Mouse (Mus musculus) cerebellum, postnatal 10 days (tissue): ENCODE data around the gene March6.

ENCODE experiments used
- DNase-seq, 2 experiments: peaks; one replicate each; pipeline ENCODE4 v3.0.0; 2021; ENCODE audit warnings: mixed read lengths in 2 of 2

March6 gene

GRCm38 (mm10) chr15:31542013-31542958, 11.4 kb upstream of the March6 start:
- DNase-seq = no peak

GRCm38 (mm10) chr15:31540513-31540802, 9.6 kb upstream of the March6 start:
- no peak for DNase-seq

- peak in 1 of 2 experiments; percentile 37 for DNase-seq
Observed at GRCm38 (mm10) chr15:31539643-31540512, 9.0 kb upstream of the March6 start.

GRCm38 (mm10) chr15:31538346-31538745, 7.5 kb upstream of the March6 start:
- DNase-seq = no peak

- no peak for DNase-seq
Observed at GRCm38 (mm10) chr15:31537706-31538105, 6.9 kb upstream of the March6 start.

- peak; percentile 50 to 66 for DNase-seq
Observed at GRCm38 (mm10) chr15:31536051-31536737, 5.3 kb upstream of the March6 start.

GRCm38 (mm10) chr15:31535259-31535855, 4.5 kb upstream of the March6 start:
- DNase-seq = no peak

- no peak for DNase-seq
Observed at GRCm38 (mm10) chr15:31534421-31535258, 3.8 kb upstream of the March6 start.

GRCm38 (mm10) chr15:31533529-31533928, 2.7 kb upstream of the March6 start:
- DNase-seq = no peak

GRCm38 (mm10) chr15:31532331-31533021, 1.6 kb upstream of the March6 start:
- DNase-seq = no peak

GRCm38 (mm10) chr15:31531446-31532330, 835 bp upstream of the March6 start:
- DNase-seq = peak in 1 of 2 experiments; percentile 20

GRCm38 (mm10) chr15:31529811-31530658, 818 bp downstream of the March6 start:
- peak; percentile 68 to 76 for DNase-seq

- DNase-seq = no peak
Observed at GRCm38 (mm10) chr15:31529103-31529502, 1.8 kb downstream of the March6 start.

- DNase-seq = no peak
Observed at GRCm38 (mm10) chr15:31528477-31528876, 2.4 kb downstream of the March6 start.

- no peak for DNase-seq
Observed at GRCm38 (mm10) chr15:31526463-31526862, 4.4 kb downstream of the March6 start.

GRCm38 (mm10) chr15:31519000-31519399, 11.9 kb downstream of the March6 start:
- DNase-seq = no peak

- no peak for DNase-seq
Observed at GRCm38 (mm10) chr15:31518371-31518770, 12.5 kb downstream of the March6 start.

GRCm38 (mm10) chr15:31517186-31517585, 13.7 kb downstream of the March6 start:
- no peak for DNase-seq

GRCm38 (mm10) chr15:31511795-31512194, 19.1 kb downstream of the March6 start:
- no peak for DNase-seq
